Mouse (Mus musculus): ENCODE data around the gene Gdap1l1.
"Not testable (repeated sequence)": the region's sequence is repeated elsewhere in the genome, so short reads cannot be mapped to it uniquely, and the experiment has no call there.

The Gdap1l1 gene

DNA sequence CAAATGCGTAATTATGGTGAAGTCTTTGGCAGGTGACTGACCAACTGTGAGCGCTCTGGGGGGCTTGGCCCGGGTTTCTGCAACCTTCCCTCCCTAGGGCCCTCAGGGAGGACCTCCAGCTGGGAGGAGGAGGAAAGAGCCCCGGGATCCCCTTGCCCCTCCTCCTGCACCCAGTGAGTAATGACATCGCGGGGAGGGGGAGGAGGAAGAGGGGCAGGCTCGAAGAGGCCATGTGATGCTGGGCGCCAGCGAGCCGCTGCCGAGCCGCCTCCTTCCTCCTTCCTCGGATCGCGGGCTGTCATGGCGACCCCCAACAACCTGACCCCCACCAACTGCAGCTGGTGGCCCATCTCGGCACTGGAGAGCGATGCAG is at the start of gene Gdap1l1:
Gdap1l1 (plus strand) TSS at position 231 of the 373 bp plus-strand sequence.
- DNase-seq, result peak; percentile 89 to 90

DNA sequence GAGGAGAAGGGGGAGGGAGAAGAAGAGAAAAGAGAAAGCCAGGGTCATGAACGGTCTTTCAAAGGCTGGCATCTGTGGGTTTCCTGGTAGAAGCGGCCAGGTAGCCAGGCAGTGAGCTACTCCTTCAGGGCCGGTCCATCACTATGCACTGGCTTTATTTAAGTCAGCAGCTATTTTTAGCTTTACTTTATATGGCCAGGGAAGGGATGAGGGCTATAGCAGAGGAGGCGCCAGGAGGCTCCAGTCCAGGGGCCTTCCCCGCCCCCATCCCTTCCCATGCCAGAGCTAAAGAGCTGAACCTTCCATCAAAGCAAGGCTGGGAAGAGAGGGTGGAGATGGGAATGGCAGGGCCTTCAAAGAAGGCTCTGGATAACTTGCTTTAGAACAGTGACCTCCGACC is 45.8 kb upstream of the Gdap1l1 start:
- peak; percentile 25 to 29 for DNase-seq

DNA sequence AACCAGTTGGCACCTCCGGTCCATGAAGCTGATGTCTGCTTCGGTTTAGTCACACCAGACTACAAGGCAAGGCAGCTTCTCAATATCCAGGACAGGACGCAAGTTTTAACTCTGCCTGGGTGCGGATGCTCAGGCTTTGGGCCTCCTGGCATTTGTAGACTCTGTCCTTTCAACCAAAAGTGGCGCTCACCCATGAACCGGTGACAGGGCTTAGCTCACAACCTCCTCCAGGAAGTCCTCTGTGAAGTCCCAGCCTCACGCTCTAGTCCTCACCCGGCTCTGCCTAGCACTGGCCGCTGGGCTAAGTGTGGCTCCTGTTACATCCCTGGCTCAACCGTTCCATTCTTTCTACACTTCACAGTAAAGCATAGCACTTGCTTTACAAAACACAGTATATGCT is 45.0 kb upstream of the Gdap1l1 start:
- no peak for DNase-seq

DNA sequence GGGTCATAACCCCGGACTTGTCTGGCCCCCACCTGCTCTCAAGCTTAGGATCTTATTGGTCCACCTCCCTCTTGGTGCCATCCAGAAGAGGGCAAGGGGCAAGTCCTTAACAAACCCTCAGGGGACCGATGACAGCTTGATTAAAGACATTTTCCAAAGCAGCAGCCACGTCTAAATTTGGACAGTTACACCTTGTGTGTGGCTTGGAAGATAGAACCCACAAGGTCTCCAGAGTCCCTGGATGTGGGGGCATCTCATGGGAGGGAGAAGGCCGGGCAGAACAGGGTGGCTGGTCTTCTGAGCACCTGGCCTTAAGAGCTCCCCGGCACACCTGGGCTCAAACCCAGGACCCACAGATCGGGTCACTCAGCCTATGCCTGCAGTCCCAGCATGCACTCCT is 44.3 kb upstream of the Gdap1l1 start:
- DNase-seq, result no peak

DNA sequence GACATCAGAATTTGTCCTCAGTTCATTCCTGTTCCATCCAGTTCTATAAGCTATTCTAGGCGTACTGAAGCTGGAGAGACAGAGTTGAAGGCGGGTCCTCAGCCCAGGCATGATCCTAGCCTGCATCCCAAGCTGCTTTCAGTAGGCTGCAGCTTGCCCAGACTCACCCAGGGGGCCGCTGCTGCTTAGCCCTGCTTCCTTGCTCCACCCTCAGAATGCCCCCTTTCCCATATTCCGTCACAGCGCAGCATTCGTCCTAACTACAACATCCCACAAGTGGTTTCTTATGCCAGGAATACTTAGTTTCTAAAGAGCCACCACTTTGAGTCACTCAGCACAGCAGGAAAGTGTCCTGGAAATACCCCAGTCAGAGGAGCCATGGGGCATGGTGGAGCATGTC is 43.3 kb upstream of the Gdap1l1 start:
- DNase-seq, result no peak

DNA sequence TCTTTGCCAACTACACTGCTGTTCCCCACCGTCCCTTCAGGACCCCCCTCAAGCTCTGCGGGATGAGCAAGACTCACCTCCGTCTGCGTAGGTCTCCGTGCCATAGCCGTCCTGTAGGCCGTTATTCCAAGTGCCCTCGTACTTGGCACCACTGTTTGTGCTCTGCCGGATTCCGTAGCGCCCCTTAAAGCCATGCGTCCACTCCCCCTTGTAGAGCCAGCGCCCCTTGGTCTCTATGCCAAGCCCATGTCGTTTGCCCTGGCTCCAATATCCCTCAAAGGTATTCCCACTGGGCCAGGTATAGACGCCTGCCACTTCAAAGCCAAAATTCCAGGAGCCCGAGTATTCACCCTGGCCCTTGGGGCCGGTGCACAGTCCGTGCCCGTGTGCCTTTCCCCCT is 41.2 kb upstream of the Gdap1l1 start:
- DNase-seq, result no peak

DNA sequence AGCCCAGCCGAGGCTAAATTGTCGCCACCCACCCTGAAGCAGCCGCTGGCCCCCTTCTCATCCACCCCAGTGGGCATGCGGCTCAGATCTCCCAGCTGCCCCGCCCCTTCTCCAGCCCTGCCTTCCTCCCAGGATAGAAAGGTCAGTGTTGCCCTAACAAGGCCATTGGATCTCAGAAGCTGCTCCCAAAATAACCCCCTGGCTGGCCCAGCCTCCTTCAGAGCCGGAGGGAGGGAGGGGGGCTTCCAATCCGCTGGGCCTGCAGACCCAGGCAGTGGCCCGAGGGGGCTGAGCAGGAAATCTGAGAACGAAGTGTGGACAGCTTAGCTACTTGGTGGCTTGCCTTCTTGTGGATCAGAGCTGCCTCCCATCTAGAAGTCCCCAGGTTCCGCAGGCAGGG is 40.4 kb upstream of the Gdap1l1 start, which contains the start of gene Jph2:
Jph2 (minus strand) TSS at position 89 of the 400 bp plus-strand sequence.
- DNase-seq, result no peak

DNA sequence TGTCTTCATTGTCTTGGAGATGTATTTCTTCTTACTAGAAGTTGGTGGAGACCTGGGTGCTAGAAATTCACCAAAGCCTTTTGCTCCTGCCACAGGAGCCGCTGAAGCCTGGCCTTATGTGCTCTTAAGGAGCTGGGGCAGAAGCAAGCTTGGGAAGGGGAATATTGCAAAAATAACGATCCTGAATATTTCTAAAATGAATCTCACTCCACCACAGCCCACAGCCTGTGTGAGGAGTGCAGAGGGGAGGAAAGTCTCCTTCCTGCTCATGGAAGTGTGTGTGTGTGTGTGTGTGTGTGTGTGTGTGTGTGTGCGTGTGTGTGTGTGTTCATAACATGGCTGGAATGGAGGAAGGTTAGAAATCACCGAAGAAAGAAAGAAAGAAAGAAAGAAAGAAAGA is 39.5 kb upstream of the Gdap1l1 start:
- no peak for DNase-seq

DNA sequence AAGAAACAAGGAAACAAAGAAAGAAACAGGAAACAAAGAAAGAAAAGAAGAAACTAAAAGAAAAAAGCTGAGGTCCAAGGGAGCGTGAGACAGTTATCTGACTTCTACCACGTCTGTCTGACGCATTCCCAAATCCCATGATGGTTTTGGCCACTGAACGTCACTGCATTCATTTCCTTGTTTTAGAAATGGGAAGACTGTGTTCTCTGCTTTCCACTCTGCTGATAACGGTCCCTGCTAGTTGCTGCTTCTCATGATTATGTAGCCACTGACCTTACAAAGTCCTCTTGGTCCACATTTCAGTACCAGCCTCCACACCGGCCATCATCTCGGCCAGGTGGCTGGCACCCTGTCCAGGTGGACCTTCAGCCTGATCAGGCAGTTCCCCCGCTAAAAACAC is 39.1 kb upstream of the Gdap1l1 start:
- no peak for DNase-seq

DNA sequence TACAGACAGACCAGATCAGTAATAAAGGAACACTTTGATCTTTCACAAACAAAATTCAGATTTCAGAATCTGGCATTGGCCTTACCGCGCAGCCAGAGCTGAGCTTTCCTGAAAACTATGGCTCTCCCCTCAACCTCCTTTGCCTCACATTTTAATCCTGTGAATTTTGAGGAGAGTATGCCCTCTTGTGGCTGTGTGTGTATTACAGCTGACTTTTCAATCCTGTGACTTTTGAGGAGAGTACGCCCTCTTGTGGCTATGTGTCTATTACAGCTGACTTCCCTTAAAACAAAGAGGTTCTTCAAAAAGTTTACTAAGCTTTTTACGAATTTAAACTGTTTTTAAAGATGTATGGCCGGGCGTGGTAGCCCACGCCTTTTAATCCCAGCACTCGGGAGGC is 37.1 kb upstream of the Gdap1l1 start:
- peak; percentile 86 to 88 for DNase-seq

DNA sequence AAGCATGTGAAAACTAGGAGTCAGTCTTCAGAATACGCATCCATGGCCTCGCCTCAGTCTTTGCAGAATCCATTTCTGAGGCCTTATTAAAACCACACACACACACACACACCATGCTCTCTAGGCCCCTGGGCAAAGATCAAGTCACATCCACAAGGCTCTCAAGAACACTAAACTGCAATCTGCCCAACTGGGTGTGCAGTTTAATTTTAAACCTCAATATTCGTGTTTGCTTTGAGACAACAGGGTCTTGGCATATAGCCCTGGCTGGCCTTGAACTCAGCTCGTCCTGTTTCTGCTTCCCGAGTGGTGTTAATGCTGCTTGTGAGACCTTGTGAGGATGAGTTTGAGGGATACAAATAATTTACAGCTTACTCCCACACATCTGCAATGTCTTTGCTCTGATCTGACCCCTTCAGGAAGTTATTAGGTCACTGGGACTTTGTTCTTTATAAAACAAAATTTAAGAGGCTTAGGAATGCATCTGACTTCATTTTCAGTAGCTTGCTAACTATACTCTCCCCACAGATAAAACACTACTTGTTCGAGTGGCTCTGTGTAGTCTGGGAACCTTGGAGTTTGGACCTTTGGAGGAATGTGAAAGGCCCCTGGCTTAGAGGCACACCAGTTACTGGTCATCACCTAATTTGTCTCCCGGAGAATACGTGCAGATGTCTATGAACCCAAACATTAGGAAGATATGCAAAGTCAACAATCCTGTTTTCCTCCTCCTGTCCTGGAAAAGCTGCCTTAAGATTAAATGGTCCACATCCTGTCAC is 34.0 kb upstream of the Gdap1l1 start:
- DNase-seq, result no peak

DNA sequence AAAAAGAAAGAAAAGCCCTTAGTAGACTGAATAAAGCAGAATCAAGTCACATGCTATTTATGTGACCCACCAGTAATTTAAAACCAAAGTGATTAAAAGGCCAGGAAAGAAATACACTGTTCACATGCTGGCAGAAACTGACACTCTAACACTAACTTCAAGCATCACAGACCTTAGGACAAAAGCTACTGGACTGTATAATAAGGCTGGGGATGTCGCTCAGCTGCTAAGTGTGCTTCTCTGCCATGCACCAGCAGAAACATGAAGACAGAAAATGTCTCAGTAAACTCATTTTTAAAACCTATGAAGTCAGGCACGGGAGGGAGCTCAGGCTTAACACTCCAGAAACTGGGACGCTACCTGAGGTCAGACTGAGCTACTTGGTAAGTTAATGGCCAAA is 28.1 kb upstream of the Gdap1l1 start:
- DNase-seq, result no peak

DNA sequence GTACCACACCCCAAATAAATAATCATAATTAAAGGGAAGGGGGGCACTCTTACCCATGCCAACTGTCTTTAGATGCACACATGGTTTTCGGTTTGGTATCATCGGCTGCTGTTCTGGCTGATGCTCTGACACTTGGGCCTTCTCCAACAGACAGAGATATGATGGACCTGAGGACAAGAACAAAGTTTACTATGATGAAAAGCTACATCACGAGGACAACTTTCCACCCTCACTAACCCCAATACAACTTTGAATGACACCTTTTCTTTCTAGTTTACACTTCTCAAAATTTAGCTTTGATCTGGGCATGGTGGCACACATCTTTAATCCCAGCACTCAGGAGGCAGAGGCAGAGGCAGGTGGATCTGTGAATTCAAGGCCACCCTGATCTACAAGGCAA is 26.9 kb upstream of the Gdap1l1 start:
- DNase-seq, result not testable (repeated sequence)

DNA sequence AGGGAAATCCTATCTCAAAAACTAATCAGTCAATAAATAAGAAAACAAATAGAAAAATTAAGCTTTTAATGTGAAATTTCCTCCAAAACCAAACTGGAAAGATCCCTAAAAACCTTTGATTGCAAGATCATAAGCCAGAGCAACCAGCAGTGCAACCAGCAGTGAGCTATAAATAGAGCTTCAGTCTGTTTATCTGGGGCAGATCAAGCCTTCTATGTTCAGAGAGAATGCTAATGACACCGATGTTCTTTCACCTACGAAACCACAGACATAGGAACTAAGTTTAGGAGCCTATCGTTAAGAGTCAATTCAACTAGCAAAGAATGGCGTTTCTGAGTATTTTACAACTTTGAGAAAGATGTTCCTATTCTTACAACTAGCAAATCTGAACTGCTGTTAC is 26.4 kb upstream of the Gdap1l1 start:
- no peak for DNase-seq

DNA sequence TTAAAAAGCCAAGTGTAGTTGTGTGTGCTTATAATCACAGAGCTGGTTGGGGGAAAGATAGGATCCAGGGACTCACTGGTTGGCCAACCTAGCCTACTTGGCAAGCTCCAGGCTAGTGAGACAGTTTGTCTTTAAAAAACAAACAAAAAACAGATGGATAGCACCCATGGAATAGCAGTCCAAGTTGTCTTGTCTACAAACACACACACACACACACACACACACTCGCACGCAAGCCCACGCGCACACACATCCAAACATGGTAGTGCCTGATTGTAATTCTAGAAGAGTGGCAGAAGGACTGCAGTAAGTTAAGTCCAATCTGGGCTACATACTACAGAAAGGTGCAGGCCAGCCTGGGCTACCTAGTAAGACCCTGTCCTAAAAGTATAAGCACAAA is 25.9 kb upstream of the Gdap1l1 start:
- no peak for DNase-seq

DNA sequence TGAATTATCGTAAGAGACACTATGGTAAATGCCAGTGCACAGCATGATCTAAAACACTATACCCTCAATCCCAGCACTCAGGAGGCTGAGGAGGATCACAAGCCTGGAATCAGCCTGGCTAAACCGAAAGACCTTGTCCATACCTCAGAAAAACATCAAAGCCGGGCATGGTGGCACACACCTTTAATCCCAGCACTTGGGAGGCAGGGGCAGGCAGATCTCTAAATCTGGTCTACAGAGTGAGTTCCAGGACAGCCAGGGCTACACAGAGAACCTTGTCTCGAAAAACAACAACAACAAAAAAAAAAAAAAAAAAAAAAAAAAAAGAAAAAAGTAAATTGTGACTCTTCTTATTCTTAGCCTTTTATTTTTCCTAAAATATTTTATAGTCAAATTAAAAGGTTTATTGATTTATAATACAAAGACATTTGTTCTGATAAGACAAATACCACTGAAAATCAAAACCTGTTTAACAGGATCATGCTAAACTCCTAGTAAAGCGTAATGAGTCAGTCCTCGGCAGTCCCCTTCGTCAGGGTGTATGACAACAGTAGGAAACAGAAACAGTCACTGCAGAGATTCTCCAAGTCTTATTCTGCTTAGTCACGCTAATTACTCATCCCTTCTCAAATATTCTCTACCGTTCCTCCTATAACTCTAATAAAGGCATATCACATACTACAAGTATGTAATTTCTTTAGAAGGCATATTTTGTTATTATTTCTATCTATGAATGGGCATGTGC is 25.3 kb upstream of the Gdap1l1 start:
- no peak for DNase-seq

DNA sequence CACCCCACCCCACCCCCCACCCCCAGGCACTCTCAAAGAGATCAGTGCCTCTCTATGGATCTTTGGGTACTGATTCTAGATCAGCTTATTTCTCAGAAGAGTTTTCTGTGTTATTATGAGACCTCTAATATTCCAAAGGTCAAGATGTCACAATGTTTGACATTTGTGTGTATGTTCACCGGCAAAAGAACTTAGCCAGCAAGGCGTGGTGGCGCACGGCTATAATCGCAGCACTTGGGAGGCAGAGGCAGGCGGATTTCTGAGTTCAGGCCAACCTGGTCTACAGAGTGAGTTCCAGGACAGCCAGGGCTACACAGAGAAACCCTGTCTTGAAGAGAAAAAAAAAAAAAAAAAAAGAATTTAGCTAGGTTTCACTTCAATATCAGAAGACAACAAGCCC is 21.2 kb upstream of the Gdap1l1 start:
- DNase-seq, result no peak

DNA sequence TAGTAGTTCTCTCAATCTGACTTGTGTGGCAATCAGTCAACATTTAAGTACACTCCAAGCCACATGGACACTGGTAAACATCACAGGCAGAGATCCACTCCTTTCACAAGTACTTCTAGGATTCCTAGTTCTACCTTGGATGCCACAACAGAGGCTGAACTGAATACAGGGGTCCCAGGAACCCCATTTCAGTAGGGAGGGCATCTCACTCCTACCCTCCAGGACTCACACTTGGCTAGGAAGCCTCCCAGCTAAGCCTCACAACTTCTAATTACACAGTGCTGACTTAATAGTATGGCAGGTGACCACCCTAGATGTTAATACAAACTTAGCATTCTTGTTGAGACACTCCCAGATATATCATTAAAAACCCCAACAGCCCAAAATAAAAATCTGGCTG is 20.4 kb upstream of the Gdap1l1 start:
- no peak for DNase-seq

DNA sequence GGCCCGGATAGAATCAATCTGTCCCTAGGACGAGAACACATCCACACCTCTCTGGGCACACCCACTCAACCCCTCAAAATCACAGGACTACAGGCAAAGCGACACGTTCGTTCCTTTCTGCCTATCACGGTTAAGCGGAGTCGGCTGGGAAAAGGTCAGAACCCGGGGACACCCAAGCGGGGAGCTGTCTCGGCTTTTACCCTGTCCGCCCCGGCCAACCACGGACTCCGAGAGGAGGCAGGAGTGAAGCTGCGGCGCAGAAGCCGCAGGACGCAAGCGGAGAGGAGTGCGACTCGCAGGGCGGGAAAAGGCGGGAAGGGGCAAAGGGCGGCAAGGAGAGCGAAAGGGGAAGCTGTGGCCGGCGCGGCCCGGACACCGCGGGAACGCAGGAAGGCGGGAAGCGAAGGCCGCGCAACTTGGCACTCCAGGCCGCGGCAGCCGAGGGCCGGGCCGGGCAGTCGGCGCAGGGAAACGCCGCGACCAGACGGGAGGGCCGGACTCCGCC is 19.4 kb upstream of the Gdap1l1 start:
- no peak for DNase-seq

DNA sequence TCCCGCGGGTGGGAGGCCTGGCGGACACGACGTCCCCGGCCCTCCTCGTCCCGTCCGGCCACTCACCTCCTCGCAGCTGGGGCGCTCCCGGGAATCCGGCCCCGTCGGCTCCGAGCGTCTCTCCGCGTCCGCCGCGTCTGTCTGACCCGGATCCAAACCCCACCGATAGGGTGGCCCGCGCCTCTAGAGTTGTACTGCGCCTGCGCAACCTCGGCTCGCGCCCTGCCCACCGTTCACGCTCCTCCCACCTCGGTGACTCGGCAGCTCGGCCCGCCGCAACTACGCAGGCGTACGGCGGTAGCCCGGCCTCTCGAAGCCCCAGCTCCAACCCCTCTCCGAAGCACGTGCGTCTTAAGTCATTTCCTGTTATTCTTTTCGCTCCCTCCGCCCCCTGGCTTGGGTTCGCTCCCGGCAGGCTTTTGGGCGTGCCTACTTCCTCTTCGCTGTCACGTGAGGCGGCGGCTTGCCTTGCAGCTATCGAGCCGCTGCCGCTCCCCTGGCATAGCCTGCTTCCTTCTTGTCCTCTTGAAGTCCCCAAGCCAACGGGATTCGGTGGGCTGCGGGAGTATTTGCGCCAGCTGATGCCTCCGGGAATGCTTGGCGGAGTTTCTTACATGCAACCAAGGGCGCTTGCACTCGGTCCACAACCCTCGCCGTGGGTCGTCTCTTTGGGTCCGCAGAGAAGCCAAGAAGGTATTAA is 18.8 kb upstream of the Gdap1l1 start:
- DNase-seq, result peak; percentile 98 to 99

DNA sequence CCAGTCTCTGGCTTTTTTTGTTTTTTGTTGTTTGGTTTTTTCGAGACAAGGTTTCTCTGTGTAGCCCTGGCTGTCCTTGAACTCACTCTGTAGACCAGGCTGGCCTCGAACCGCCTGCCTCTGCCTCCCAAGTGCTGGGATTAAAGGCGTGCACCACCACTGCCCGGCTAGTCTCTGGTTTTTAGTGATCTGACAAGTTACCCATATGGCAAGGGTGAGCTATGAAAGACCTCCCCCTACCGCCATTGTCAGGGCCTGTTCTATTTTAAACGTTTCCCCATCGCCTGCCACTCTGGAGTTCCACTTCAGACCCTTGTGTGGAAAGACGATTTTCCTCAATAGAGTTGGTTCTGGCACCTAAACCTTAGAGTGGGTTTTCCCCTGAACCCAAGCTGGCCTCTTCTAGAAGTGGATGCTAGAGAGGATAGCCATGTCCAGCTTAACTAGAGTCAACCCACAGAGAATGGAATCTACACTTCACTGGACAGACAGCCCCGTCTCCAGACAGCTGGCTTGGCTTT is 17.9 kb upstream of the Gdap1l1 start:
- DNase-seq, result peak; percentile 31 to 42

DNA sequence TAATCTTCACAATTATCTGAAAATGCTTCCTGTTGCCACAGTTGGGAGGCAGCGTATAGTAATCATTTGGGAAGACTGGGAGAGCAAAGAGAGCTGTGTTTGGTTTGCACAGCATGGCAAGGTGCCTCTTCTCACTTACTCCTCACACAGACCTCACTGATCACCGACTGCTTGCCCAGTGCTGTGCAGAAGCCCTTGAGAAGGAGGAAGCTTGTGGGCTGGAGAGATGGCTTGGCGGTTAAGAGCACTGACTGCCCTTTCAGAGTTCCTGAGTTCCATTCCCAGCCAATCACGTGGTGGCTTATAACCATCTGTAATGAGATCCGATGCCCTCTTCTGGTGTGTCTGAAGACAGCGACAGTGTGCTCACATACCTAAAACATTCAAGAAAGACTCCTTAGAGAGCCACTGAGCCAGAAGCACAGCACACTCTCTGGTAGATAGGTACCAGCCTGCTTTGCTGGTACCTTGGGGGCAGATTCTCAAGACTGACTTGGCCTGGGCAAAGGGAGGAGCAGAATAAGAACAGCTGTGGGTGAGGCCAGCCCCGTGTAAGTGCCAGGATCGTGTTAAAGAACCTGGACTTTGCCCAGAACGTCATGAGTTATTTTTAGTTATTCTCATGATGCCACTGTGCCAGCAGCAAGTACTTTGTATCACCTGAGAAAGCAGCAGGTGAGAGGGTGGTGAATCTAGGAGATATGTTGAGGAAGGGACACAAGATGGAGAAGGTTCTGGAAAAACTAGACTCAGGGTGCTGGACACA is 15.2 kb upstream of the Gdap1l1 start:
- no peak for DNase-seq

DNA sequence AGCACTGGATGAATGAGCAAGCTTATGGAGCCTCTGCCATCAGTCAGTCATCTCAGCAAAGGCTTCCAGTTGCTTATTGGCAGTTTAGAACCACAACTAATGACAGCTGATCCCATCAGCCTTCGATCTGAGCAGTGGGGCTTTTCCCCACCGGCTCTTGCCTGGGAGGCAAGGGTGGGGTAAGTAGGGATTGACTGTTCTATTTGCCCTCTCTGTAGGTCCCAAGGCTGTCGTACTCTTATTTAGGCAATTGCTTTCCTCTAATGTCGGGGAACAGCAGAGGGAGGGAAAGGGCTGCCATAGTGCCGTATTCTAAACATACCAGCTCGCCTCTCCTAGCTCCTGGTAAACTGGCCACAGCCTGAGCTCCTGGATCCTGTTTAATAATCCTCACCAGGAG is 13.7 kb upstream of the Gdap1l1 start, which contains the start of gene Oser1:
Oser1 (minus strand) TSS at position 101 of the 400 bp plus-strand sequence.
- DNase-seq, result no peak
